Mouse (Mus musculus) testis, adult 2 months (tissue): ENCODE results near the gene Csl.

ENCODE experiments used
- CTCF ChIP-seq: fragments of 200-500 bp; IDR thresholded peaks from 2 replicates; pipeline ENCODE4 v1.5.1; 2012; ENCODE audit warnings: low read depth, mild to moderate bottlenecking, inconsistent platforms, low read length, moderate library complexity; ENCODE audit not compliant: control insufficient read depth, insufficient read depth, insufficient replicate concordance
- POLR2A ChIP-seq: fragments of 200-500 bp; IDR thresholded peaks from 2 replicates; pipeline ENCODE4 v1.6.1; 2012; ENCODE audit warnings: low read depth, mild to moderate bottlenecking, inconsistent platforms, low read length, moderate library complexity; ENCODE audit not compliant: control insufficient read depth

DNA sequence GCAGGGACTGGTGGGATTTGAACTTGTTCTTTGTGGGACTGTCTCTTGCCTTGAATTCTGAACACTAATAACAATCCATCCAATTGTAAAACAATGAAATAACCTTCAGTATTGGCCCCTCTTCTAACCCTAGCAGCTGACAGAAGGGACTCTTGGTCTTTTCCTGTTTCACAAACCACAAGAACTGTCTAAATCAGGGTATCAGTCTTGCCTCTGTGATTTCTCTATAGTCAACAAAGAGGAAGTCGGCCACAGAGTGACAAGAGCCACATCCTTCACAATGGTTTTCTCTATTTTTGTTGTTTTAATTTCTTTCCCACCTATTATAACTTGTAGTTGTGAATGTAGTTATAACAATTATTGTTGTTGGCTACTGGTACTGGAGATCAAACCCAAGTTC, 47.9 kb downstream of the Csl start:
- no peak for TF ChIP-seq CTCF
- no peak for TF ChIP-seq POLR2A
